Mouse (Mus musculus) spleen, adult 10 weeks (tissue): ENCODE results near the gene Ceacam2. TPM values are rescaled to one million over a fixed set of nuclear protein-coding genes. Genes with fewer than 3 reads are reported as not detected.

Source experiments
- polyA plus RNA-seq: library from polyadenylated mRNA; stranded (reverse); fragments of 350-450 nt; fragmentation: Illumina TruSeq; extraction: RNeasy Lipid Tissue Mini Kit (QIAGEN cat#74804); gene quantifications from one replicate; pipeline ENCODE4 v1.2.3, GENCODE M21; 2015; ENCODE audit warnings: low replicate concordance; ENCODE audit not compliant: insufficient read depth

Ceacam2 gene
- 2.8 TPM for polyA plus RNA-seq

GRCm38 (mm10) chr7:25539376-25539907, at the start of gene Ceacam2:
TSS of gene Ceacam2 (minus strand) at chr7:25539857.

DNA sequence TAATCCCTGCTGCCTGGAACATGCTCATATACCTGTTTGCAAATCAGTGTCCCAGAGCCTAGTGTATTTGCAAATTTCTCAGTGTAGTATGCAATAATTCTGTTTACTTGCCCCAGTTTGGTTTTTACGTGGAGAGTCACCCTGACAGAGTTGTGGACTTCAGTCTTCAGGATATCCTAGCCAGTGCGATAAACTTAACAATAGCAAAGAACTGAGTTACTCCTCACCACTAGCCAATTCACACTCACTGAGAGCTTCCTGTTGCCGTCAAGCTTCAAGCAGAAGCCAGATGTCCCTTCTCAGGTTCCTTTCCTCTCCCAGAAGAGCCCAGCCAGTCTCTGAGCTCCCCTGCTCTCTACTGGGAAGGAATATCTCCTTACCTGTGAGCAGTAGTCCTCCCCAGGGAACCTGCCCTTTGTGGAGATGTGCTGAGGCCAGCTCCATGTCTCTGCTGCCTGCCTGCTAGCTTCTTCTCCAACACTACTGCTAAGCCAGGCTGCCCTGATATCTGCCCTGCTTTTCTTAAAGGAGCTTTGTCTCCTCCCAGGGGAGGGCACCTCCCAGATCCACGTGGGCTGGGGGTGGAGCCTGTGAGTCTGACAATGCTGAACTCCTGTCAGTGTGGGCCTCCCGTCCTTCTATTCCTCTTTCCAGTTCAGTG, 62.4 kb downstream of the Ceacam2 start, which contains the start of gene Ceacam1:
Gene Ceacam1 (minus strand): TSS at position 513 of the 661 bp plus-strand sequence.

Other genes with a start within 250 kb of the Ceacam2 start
- gene Pafah1b3, start 241.9 kb downstream of the Ceacam2 start, polyA plus RNA-seq: 21.5 TPM
- not detected for gene Prr19, start 238.4 kb downstream of the Ceacam2 start, polyA plus RNA-seq
- not detected for gene Tmem145, start 233.8 kb downstream of the Ceacam2 start, polyA plus RNA-seq
- gene Megf8, start 222.7 kb downstream of the Ceacam2 start, polyA plus RNA-seq: 2.7 TPM
- not detected for gene Cnfn, start 170.1 kb downstream of the Ceacam2 start, polyA plus RNA-seq
- gene Lipe, start 141.1 kb downstream of the Ceacam2 start, polyA plus RNA-seq: 9.6 TPM
- gene Cxcl17, start 127.0 kb downstream of the Ceacam2 start, polyA plus RNA-seq: not detected
- 51.9 TPM for gene Ceacam1, start 62.3 kb downstream of the Ceacam2 start, polyA plus RNA-seq
- not detected for gene Erich4, start 76.0 kb upstream of the Ceacam2 start, polyA plus RNA-seq
- 121 TPM for gene Dmac2, start 79.6 kb upstream of the Ceacam2 start, polyA plus RNA-seq
- 4.2 TPM for gene B3gnt8, start 86.8 kb upstream of the Ceacam2 start, polyA plus RNA-seq
- gene Bckdha, start 119.1 kb upstream of the Ceacam2 start, polyA plus RNA-seq: 4.6 TPM
- 15.9 TPM for gene Exosc5, start 119.3 kb upstream of the Ceacam2 start, polyA plus RNA-seq
- gene Tmem91, start 135.3 kb upstream of the Ceacam2 start, polyA plus RNA-seq: 0.47 TPM
- gene B9d2, start 140.9 kb upstream of the Ceacam2 start, polyA plus RNA-seq: 9.7 TPM
- 91.7 TPM for gene Tgfb1, start 147.1 kb upstream of the Ceacam2 start, polyA plus RNA-seq
- gene Ccdc97, start 179.2 kb upstream of the Ceacam2 start, polyA plus RNA-seq: 33.3 TPM
- 94.5 TPM for gene Hnrnpul1, start 214.9 kb upstream of the Ceacam2 start, polyA plus RNA-seq
- gene Axl, start 248.8 kb upstream of the Ceacam2 start, polyA plus RNA-seq: 106 TPM